In the genomic region with DNA sequence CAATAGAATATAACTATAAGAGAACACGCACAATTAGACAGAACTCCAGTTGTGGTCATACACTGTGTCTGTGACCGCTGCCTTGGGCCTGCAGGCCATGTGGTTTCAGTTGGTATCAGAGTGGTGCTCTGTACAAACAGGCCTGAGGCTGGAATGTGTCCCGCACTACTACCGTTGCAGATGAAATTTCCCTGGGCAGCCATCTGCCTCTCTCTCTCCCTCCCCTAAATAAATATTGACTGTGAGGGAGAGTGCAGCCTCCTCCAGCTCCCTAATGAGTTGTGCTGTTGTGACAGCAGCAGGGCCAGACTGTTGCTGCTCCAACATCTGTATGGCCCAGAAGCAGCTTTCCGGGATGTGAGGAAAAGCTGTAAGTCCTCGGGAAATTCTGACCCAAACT, we compare ENCODE assay signal across 15 mouse cellular contexts.
DNase-seq lines count a peak whose midpoint lies in the region; ATAC-seq and TF ChIP-seq lines count a peak whose summit lies in the region.
"Had no signal": no experiment of that assay in that cellular context is flagged by ENCODE, and none has a peak within 500 bp of the region (broad histone marks: within the 10 kb centered on the region; RNA-seq: fewer than 3 reads in every experiment).

No protein-coding gene starts in this region.

- no peak overlapping the region for H3K9ac ChIP-seq in intestine, embryonic 15.5 days
- H3K9ac ChIP-seq in intestine, postnatal 0 days (ENCODE audit: low read depth, low read length) = no peak overlapping the region
- no peak overlapping the region for H3K9ac ChIP-seq in embryonic facial prominence, embryonic 12.5 days
- H3K9ac ChIP-seq in liver, adult 2 months (ENCODE audit: low read depth, low read length) = no peak overlapping the region
- H3K9ac ChIP-seq: forebrain, postnatal 0 days; hindbrain, embryonic 12.5 days had no signal

- no peaks in the 10 kb centered on the region for H3K36me3 ChIP-seq in intestine, embryonic 15.5 days
- no peaks in the 10 kb centered on the region for H3K36me3 ChIP-seq in intestine, postnatal 0 days (ENCODE audit: control insufficient read depth, insufficient read depth)
- no peaks in the 10 kb centered on the region for H3K36me3 ChIP-seq in embryonic facial prominence, embryonic 12.5 days
- H3K36me3 ChIP-seq in liver, adult 2 months (ENCODE audit: control insufficient read depth, insufficient read depth, low read length) = no peaks in the 10 kb centered on the region
- H3K36me3 ChIP-seq: hindbrain, embryonic 12.5 days had no signal

- 0 out of 2 replicates have a peak, but pooled peaks have one; percentile 43 for ATAC-seq in intestine, embryonic 15.5 days
- ATAC-seq in intestine, postnatal 0 days = no peak
- ATAC-seq in embryonic facial prominence, embryonic 12.5 days (ENCODE audit: insufficient number of reproducible peaks, insufficient read depth, low FRiP score, low TSS enrichment) = 0 out of 2 replicates have a peak, but pooled peaks have one; percentile 52
- ATAC-seq: forebrain, postnatal 0 days had no signal

- H3K4me2 ChIP-seq in intestine, embryonic 15.5 days (replicated peaks) = no peak overlapping the region
- no peak overlapping the region for H3K4me2 ChIP-seq in intestine, postnatal 0 days (replicated peaks; ENCODE audit: low read depth)
- H3K4me2 ChIP-seq in embryonic facial prominence, embryonic 12.5 days (replicated peaks) = no peak overlapping the region
- H3K4me2 ChIP-seq: hindbrain, embryonic 12.5 days had no signal

- H3K9me3 ChIP-seq in intestine, embryonic 15.5 days = no peaks in the 10 kb centered on the region
- H3K9me3 ChIP-seq in intestine, postnatal 0 days (ENCODE audit: control insufficient read depth) = no peaks in the 10 kb centered on the region
- H3K9me3 ChIP-seq in embryonic facial prominence, embryonic 12.5 days = no peaks in the 10 kb centered on the region
- H3K9me3 ChIP-seq: hindbrain, embryonic 12.5 days had no signal

- H3K4me3 ChIP-seq in intestine, embryonic 15.5 days (replicated peaks) = no peak overlapping the region
- no peak overlapping the region for H3K4me3 ChIP-seq in intestine, postnatal 0 days (ENCODE audit: low read depth, low read length)
- H3K4me3 ChIP-seq in embryonic facial prominence, embryonic 12.5 days = no peak overlapping the region
- H3K4me3 ChIP-seq in liver, adult 2 months (ENCODE audit: insufficient read depth, low read depth, low read length) = no peak overlapping the region
- H3K4me3 ChIP-seq: hindbrain, embryonic 12.5 days had no signal

- H3K27me3 ChIP-seq in intestine, embryonic 15.5 days (replicated peaks) = no peaks in the 10 kb centered on the region
- H3K27me3 ChIP-seq in intestine, postnatal 0 days (replicated peaks; ENCODE audit: control insufficient read depth, insufficient read depth, low read length) = no peaks in the 10 kb centered on the region
- H3K27me3 ChIP-seq in embryonic facial prominence, embryonic 12.5 days = peaks cover under 1% of the 10 kb centered on the region; the same call in 1 of the 2 replicates
- no peaks in the 10 kb centered on the region for H3K27me3 ChIP-seq in liver, adult 2 months (ENCODE audit: control insufficient read depth, insufficient read depth, low read length)
- H3K27me3 ChIP-seq: hindbrain, embryonic 12.5 days had no signal

- DNase-seq in MN1 (ENCODE audit: low spot score) = peak; percentile 52
- peak; percentile 86 for DNase-seq in liver, adult 2 months (ENCODE audit: extremely low read depth, low read depth, low spot score)
- no peak for DNase-seq in adrenal gland, postnatal 36 days
- DNase-seq in right cerebral cortex, postnatal 4 days = no peak
- no peak for DNase-seq in cerebellum, adult 11 months
- DNase-seq: cerebellum, adult 9-10 months; forebrain, postnatal 0 days; kidney, postnatal 14 days; left cerebral cortex, postnatal 4 days; lung, postnatal 14 days; midbrain, embryonic 14.5 days had no signal

- no peak overlapping the region for H3K27ac ChIP-seq in intestine, embryonic 15.5 days
- H3K27ac ChIP-seq in intestine, postnatal 0 days (ENCODE audit: low read depth, low read length) = no peak overlapping the region
- H3K27ac ChIP-seq in embryonic facial prominence, embryonic 12.5 days = no peak overlapping the region
- H3K27ac ChIP-seq in liver, adult 2 months (replicated peaks; ENCODE audit: insufficient read depth, low read depth, low read length) = no peak overlapping the region
- H3K27ac ChIP-seq: hindbrain, embryonic 12.5 days had no signal

- WGBS in intestine, embryonic 15.5 days = 39% methylated on average over 6 of the region's 6 CpGs
- 41% methylated on average over 6 of the region's 6 CpGs for WGBS in intestine, postnatal 0 days
- WGBS in embryonic facial prominence, embryonic 12.5 days = 21% methylated on average over 6 of the region's 6 CpGs
- 18% methylated on average over 6 of the region's 6 CpGs for WGBS in liver, adult 2 months

- no peak for TF ChIP-seq POLR2A in liver, adult 2 months (IDR thresholded peaks at IDR 0.05; ENCODE audit: extremely low read depth, insufficient read depth, low read length)

- H3K4me1 ChIP-seq in intestine, embryonic 15.5 days (replicated peaks) = no peaks in the 10 kb centered on the region
- H3K4me1 ChIP-seq in intestine, postnatal 0 days (replicated peaks; ENCODE audit: control insufficient read depth, insufficient read depth, low read length) = no peaks in the 10 kb centered on the region
- H3K4me1 ChIP-seq in embryonic facial prominence, embryonic 12.5 days = peaks cover 6% of the 10 kb centered on the region; the same call in 1 of the 2 replicates
- no peaks in the 10 kb centered on the region for H3K4me1 ChIP-seq in liver, adult 2 months (ENCODE audit: control insufficient read depth, insufficient read depth, low read length)

- H3K79me2 ChIP-seq in liver, adult 2 months (ENCODE audit: control insufficient read depth, insufficient read depth, low read length) = no peaks in the 10 kb centered on the region

- TF ChIP-seq CTCF in intestine, postnatal 0 days (IDR thresholded peaks at IDR 0.05; ENCODE audit: low read depth) = no peak
- no peak for TF ChIP-seq CTCF in liver, adult 2 months (IDR thresholded peaks at IDR 0.05; ENCODE audit: low read depth, low read length)

Comparison
In these comparisons a context has a peak if more than half of its experiments do, and no peak if none do; other contexts are left out.
1. DNase-seq: peak in MN1 (single experiment) and liver, adult 2 months (single experiment); none in adrenal gland, postnatal 36 days (0 of 2), right cerebral cortex, postnatal 4 days (single experiment) and cerebellum, adult 11 months (single experiment).